Mouse (Mus musculus) c-Kit-negative CD71-positive TER-119-positive erythroid progenitor cells, embryonic 14.5 days (primary cell): ENCODE data around the gene Bcl11a.

ENCODE experiments used
- DNase-seq: peaks from one replicate; pipeline ENCODE4 v3.0.0-alpha.2; 2013; ENCODE audit warnings: low read depth, low spot score

The Bcl11a gene

DNA sequence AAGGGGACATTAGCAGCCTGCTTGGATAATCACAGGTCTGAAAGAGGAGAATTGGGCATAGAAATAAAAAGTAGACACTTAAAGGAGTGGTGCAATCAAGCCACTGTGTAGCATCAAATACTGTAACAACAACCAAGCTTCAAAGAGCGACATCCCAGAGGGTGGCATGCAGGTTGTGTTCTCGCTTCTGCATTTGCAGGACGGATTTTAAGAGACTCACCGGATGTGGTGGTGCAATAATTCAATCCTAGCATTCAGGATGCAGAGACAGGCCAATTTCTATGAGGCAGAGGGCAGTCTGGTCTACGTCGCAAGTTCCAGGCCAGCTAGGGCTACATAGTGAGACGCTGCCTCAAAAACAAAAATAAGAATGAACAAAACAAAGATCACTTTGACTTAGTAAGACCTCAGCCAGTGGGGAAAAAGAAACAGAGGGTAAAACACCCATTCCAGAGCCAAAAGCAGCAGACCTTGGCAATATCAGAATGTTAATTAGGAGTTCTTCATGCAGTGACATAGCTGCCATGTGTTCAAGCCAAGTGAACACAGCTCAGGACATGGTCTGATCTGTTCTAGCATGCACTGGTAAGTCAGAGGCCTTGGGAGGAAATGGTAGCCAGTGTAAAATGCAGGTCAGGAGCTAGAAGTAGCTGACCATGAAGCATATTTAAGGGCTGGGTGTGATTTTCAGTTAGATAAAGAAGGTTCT is 74.4 kb downstream of the Bcl11a start:
- DNase-seq, result no peak

DNA sequence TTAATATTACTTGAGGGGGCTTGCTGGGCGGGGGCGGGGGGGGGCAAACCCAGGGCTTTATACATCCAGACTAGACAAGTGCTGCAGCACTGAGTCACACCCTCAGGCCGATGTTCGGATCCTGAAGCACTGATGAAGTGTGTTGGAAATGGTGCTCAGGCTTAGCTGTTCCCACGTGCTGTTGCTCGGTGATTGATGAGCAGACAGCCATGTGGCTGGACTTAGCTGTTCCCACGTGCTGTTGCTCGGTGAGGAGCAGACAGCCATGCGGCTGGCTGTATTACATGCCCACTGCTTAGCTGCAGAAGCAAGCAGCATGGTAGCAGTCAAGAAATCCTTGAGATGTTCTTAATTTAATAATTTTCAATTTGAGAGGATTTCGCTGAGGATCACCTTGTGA is 75.2 kb downstream of the Bcl11a start:
- DNase-seq, result no peak

DNA sequence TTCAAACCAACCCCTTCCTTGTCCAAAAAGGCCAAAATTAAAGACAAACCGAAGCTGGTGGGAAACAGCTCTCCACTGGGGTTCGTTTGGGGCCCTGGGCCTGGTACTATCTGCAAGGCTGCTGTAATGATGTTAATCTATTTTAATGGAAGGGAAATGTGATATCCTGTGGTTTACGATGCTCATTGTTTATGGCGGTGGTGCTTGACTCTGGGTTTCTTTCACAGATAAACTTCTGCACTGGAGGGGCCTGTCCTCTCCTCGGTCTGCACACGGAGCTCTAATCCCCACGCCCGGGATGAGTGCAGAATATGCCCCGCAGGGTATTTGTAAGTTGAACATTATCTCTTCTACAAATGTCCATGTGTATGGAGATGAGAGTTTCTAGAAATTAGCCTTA is 80.2 kb downstream of the Bcl11a start:
- DNase-seq, result no peak

DNA sequence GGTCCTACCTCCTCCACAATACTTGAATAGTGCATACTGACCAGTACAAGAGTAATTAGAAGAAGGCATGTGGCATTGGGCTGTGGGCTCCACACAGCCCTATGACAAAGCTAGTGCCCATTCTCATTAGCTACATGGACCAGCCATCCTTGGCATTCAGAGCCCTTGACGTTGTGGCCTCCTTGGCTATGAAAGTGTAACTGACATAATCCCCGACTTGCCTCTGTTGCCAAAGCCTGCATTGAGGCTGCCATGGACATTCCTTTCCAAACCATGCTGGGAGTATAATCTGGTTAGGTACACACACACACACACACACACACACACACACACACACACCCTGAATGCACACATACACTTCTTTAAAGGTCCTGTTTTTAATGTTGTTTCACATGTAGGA is 81.8 kb downstream of the Bcl11a start:
- DNase-seq, result no peak

DNA sequence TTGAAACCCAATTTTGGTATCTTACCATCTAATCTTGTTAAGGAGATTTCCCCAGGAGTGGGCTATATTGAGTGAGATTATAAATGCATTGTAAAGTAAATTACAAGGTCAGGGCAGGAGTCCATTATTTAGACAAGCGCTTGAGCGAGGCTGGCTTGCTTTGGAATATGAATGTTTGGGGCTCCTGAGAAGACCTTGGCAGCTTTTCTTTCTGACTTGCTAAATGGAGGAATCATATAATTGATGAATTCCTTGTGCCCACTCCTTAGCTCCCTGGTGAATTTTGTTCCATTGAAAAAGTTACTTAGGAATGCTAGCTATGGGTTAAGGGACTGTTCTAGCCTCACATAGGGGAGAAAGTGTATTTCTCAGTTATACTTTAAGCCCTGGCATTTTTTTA is 83.6 kb downstream of the Bcl11a start:
- no peak for DNase-seq

DNA sequence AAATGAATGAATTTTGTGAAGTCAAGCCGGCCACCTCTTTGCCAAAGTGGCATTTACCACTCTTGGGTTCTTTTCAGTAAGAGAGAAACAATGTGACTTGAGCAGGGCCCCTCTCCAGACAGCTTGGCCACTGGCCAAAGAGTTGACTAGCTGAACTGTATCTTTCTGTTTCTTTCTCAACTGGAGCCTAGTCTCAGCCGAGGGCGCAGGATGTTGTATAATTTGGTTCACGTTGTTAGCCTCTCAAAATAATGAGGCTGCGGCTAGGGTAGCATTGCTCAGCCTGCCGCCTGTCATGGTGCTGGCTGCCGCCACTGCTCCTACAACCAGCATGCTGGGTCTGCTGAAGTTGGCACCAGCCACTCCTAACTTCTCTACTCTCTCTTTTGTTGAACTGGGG is 84.2 kb downstream of the Bcl11a start:
- DNase-seq, result no peak

DNA sequence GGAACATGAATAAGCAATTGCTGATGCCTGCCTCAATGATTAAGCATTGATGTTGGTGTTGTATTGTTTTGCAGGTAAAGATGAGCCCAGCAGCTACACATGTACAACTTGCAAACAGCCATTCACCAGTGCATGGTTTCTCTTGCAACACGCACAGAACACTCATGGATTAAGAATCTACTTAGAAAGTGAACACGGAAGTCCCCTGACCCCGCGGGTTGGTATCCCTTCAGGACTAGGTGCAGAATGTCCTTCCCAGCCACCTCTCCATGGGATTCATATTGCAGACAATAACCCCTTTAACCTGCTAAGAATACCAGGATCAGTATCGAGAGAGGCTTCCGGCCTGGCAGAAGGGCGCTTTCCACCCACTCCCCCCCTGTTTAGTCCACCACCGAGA is 85.2 kb downstream of the Bcl11a start:
- DNase-seq, result no peak

DNA sequence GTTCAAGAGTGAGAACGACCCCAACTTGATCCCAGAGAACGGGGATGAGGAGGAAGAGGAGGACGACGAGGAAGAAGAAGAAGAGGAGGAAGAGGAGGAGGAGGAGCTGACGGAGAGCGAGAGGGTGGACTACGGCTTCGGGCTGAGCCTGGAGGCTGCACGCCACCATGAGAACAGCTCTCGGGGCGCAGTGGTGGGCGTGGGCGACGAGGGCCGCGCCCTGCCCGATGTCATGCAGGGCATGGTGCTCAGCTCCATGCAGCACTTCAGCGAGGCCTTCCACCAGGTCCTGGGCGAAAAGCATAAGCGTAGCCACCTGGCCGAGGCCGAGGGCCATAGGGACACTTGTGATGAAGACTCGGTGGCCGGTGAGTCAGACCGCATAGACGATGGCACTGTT is 86.2 kb downstream of the Bcl11a start:
- no peak for DNase-seq

DNA sequence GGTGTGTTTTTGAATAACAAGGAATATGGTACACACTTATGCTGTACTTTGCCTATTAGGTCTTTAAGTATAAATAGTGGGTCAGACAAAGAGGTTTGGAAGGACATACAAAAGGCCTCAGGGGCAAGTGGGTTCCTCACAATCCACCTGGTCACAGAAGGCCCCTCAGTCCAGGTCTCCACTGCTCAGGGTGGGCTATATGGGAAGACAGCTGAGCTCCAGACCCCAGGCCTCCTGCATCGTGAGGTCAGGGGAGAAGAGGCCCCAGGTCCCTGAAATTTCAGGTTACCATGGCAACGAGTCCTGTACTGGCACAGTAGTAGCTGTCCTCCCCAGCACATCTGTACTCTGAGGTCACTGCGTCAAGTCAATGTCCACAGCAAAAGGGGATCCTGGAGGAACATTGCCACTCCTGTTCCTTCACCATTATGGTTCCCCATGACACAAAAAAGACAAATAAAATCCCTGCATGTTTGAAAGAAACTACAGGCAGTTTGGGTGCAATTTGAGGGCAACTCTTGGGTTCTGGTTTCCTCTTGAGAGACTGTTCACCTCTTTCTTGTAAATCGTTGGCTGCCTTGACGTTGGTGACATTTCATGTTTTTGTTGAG is 93.9 kb downstream of the Bcl11a start:
- no peak for DNase-seq

DNA sequence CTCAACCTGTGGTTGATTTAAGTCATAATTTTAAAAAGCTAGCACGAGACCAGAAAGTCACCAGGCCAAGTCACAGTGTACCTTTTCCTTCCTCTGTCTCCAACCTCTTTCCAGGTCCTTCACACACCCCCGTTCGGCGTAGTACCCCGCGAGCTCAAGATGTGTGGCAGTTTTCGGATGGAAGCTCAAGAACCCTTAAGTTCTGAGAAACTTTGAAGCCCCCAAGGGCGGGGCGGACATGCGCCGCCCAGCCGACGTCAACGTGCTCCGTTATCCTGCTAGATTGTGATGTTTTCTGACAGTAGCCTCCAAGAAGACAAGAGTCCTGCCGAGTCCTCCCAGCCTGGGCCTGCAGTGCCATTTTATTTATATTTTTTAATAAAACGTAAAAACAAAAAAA is 94.7 kb downstream of the Bcl11a start:
- no peak for DNase-seq

DNA sequence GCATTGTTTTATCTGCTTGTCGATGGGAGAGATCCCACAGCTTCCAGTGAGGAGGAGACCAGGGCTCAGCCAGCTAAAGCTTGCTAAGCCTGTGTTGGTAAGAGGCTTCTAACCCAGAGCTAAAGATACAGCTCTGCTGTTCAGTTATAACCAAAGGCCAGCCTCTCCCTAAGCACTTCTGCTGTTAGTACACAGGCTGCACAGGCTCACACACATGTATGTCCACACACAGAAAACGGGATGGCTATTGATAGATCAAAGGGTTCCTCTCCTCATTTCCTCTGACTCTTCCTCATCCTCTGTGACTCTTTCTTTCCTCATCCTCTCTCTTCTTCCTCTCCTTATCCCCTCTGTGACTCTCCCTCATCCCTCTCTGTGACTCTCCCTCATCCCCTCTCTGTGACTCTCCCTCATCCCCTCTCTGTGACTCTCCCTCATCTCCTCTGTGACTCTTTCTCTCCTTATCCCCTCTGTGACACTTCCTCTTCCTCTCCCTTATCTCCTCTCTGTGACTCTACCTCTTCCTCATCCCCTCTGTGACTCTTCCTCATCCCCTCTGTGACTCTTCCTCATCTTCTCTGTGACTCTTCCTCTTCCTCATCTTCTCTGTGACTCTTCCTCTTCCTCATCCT is 96.4 kb downstream of the Bcl11a start:
- no peak for DNase-seq

DNA sequence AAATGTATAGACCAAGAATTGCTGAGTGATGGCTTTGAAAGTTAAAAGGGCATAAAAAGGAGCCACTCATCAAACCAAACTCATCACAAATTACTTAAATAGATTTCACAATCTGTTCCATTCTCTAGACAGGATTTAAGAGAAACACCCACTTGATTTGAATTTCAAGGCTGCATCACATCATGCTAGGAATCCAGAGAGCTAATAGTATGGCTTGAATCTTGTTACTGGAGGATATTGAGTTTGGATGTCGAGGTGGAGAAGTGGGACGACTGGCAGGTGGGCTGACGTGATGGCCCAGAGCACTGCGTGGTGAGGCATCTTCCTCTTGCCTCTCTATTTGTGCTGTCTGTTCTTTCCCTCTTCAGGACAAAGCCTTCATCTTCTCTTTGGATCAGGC is 99.6 kb downstream of the Bcl11a start:
- no peak for DNase-seq

DNA sequence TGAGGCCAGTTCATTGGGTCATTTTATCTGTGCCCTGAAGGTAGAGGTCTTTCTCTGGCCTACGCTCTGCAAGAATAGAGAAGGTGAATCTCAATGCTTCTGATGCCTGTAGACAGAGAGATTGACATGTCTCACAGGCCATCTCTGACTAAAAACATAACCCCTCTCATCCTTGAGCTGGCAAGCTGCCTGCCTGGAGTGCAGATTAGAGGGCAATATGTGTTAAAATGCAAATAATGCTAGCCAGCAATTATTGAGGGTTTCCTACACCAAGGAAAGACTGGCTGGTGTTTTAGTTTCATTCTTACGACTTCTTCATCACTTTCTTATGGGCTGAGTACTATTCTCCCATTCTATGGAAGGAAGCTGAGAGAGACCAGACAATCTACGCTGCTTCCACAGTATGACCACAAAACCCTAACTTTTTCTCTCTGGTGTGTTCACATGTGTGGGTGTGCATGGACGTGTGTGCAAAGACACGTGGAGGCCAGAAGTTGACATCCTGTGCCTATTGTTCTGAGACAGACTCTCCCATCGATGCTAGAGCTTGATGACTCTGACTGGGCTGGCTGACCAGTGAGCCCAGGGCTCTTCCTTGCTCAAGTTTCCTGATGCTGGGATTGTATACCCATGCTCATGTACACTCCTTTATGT is 101.1 kb downstream of the Bcl11a start:
- DNase-seq, result no peak

DNA sequence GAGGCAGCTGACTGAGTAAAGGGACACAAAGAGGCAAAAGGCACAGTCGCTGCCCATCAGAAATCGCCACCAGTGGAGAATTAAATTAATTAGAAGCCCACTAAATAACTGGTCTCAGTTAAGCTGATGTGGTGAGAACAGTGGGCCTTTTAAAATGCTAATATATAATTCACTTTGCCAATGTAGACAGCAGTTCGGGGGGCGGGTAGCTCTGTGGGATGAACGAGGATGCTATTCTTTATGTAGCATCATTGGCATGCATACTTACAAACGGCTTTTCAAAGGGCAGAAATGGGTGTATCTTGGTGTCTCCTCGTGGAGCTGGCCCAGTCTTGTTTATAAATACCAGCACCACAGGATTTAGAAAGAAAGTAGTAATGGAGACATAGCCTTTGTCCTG is 102.2 kb downstream of the Bcl11a start:
- no peak for DNase-seq

DNA sequence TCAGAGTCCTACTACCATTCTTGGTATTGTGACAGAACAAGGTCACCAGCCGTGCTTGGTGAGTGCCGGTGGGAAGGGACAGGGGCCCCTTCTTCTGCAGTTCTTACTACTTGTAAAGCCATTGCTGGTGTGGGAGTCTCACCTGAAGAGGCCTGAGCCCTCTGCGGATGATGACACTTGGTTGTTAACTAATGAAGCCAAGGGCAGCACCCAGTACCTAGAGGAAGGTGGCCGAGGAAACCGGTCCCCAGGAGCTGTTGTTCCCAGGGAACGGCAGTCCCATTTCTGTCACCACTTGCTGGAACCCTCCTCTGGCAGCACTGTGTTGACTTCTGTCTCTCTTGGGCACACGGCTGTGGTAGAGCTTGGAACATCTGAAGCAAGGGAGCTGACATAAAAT is 105.6 kb downstream of the Bcl11a start:
- no peak for DNase-seq

DNA sequence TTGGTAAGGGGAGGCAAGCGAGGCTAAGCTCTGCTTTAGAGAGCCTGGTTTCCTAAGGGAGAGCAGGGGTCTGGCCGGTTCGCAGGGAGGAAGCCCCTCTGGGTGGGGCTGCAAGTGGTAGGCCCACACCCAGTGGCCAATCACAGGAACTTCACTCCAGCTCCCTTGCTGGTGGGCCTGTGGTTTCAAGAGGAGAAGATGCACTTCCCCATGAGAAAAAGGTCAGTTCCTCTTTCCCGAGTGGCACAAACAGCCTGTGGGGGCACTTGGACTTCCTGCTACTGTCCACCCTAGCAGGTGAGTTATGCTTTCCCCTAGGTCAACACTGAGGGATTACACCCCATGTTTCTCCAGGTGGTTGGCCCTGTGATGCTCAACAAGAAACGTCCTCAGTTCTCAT is 107.1 kb downstream of the Bcl11a start:
- DNase-seq, result no peak

DNA sequence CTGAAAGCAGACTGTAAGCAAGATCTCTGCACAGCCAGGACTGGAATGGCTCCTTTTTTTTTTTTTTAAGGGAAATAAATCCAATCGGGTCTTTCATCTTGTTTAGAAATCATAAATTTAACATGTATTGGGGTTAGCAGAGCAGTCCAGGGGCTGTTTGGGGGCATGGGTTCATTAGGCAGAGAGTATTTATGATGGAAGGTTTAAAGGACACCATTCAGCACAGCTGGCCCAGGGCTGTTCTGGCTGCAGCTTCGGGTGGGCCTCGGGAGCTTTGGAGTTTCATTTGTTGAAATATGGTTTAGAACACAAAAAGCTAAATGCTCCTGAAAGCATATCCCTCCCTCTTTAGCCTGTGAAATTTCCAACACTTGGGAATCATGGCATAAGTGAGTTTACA is 112.6 kb downstream of the Bcl11a start:
- no peak for DNase-seq

DNA sequence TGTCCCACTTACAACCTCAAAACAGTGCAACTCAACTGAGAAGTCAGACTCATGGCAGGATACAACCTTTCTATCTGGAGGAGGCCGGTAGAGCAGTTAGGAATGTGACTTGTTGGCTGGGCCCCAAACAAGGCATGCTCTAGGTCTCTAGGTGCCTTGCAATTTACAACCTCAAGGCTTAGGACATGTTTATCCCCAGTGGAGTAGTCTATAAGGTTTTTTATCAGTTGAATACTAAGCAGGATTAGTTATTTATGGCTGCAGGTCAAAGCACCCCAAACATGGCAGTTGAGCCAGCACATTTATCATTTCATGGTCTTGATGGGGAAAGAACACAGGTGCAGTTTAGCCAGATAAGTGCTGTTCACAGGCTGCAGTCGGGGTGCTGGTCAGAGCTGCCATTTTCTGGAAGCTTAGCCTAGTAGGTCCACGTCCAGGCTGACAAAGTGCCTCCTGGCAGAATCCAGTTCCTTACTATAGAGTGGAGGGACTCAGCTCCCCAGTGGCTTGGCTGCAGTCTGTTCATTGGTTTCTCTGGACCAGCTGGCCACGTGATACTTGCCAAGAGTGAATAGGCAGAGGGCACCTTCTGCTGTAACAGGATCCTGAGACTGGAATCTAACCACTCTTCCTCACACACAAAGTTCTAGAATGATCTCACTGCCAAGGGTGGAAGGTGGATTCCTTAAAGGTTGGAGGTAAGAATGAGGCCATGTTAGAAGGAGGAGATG is 118.8 kb downstream of the Bcl11a start:
- DNase-seq, result no peak

DNA sequence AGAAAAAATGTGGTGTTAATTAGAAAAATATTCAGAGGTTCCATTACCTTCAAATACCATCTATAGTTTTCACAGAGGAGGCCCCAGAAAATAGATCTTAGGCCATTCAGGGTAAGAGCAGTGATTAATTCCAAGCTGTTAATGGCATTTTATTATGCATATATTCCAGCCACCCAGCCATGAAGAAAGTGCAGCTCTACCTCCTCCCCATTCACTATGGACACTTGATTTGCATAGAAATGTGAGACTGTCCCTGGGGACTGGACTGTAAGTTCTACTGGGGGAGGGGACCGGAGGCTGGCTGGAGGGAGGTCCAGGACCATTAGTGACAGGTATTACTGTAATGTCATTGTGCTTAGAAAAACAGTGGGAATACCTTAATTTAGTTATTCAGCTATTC is 119.6 kb downstream of the Bcl11a start:
- no peak for DNase-seq

DNA sequence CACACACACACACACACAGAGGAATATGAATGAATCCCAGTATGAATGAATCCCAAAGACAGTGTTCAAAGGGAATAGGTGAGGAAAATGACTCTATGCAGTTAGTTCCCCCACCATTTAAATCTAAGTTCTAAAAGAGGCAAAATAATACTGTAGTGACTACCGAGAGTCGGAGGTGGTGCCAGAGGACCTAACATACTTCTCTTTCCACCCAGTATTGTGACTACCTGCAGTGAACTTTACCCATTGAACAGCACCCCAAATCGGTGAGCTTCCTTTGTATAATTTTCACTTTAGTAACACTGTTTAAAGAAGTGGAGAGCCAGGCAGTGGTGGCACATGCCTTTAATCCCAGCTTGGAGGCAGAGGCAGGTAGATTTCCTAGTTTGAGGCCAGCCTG is 121.7 kb downstream of the Bcl11a start:
- no peak for DNase-seq

DNA sequence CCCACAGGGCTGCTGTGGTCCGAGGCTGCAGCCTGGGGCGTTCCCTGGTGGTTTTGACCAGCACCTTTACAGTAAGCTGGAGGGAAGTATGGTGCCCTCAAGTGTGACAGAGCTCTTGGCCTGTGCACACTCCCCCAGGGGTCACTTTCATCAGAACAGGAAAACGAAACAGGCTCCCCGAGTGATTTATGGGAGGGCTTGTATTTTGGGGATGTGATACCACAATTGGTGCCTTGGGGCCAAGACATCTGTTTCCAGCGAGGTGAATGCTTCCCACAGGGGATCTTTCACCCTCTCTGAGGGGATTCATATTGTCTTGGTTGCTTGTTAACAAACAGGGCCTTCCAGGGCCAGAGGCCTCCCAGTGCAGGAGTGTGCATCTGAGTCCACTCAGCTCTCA is 122.5 kb downstream of the Bcl11a start:
- no peak for DNase-seq

DNA sequence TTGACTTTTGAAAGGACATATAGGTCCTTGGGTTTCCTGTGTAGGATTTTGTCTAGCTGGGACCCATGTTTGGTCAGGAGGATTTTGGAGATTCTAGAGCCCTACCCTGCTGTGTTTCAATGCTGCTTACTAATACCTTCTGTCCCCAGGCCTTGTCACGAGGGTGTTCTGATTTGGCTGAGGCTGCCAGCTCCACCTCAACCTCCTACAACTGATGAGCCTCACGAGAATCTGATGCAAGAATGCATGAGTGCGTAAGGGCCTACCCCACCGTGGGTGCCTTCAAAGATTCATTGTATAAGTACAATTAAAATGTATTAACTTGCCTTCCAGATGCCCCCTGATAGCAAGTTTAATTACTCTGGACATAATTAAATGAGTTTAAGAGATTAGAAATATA is 123.4 kb downstream of the Bcl11a start:
- DNase-seq, result no peak
